Mouse (Mus musculus): ENCODE data around the gene Relb.
A peak's percentile ranks its signal among the peaks of the same experiment; 100 is the strongest.
"Not testable (repeated sequence)": the region's sequence is repeated elsewhere in the genome, so short reads cannot be mapped to it uniquely, and the experiment has no call there.

Relb gene

GRCm38 (mm10) chr7:19628536-19629360 is 490 bp downstream of the Relb start:
- peak; percentile 97 to 99 for DNase-seq

- DNase-seq = no peak
Observed at GRCm38 (mm10) chr7:19628192-19628535, 1.1 kb downstream of the Relb start.

GRCm38 (mm10) chr7:19627721-19628120 is 1.5 kb downstream of the Relb start:
- peak in 1 of 2 experiments; percentile 24 for DNase-seq

GRCm38 (mm10) chr7:19623433-19623832 is 5.8 kb downstream of the Relb start:
- DNase-seq = no peak

GRCm38 (mm10) chr7:19622241-19622640 is 7.0 kb downstream of the Relb start:
- no peak for DNase-seq

- DNase-seq = no peak
Observed at GRCm38 (mm10) chr7:19620811-19621210, 8.4 kb downstream of the Relb start.

- DNase-seq = peak; percentile 68 to 85
Observed at GRCm38 (mm10) chr7:19619004-19619801, 10.0 kb downstream of the Relb start.

- DNase-seq = no peak
Observed at GRCm38 (mm10) chr7:19615036-19615577, 14.1 kb downstream of the Relb start.

- no peak for DNase-seq
Observed at GRCm38 (mm10) chr7:19610969-19611368, 18.3 kb downstream of the Relb start.

GRCm38 (mm10) chr7:19609641-19610332 is 19.5 kb downstream of the Relb start:
- peak in 1 of 2 experiments; percentile 32 for DNase-seq

- DNase-seq = no peak
Observed at GRCm38 (mm10) chr7:19607291-19607690, 21.9 kb downstream of the Relb start.

GRCm38 (mm10) chr7:19604606-19605214 is 24.5 kb downstream of the Relb start:
- not testable (repeated sequence) for DNase-seq

GRCm38 (mm10) chr7:19603849-19604605 is 25.2 kb downstream of the Relb start, which contains the start of gene Clasrp:
TSS of gene Clasrp (minus strand) at chr7:19604486.
- peak; percentile 97 for DNase-seq

- no peak for DNase-seq
Observed at GRCm38 (mm10) chr7:19603055-19603454, 26.2 kb downstream of the Relb start.

GRCm38 (mm10) chr7:19600562-19600961 is 28.7 kb downstream of the Relb start:
- no peak for DNase-seq

GRCm38 (mm10) chr7:19593061-19593730 is 36.0 kb downstream of the Relb start:
- no peak for DNase-seq

GRCm38 (mm10) chr7:19589917-19590316 is 39.3 kb downstream of the Relb start:
- peak; percentile 63 to 75 for DNase-seq

GRCm38 (mm10) chr7:19589207-19589606 is 40.0 kb downstream of the Relb start:
- DNase-seq = peak in 1 of 2 experiments; percentile 65

- DNase-seq = no peak
Observed at GRCm38 (mm10) chr7:19586269-19586668, 43.0 kb downstream of the Relb start.

- DNase-seq = no peak
Observed at GRCm38 (mm10) chr7:19580634-19581033, 48.6 kb downstream of the Relb start.

- no peak for DNase-seq
Observed at GRCm38 (mm10) chr7:19579751-19580150, 49.5 kb downstream of the Relb start.

Measured in kidney, adult 8-10 months (tissue).